Mouse (Mus musculus): Measurements from ENCODE around the gene Lrpprc.

DNA sequence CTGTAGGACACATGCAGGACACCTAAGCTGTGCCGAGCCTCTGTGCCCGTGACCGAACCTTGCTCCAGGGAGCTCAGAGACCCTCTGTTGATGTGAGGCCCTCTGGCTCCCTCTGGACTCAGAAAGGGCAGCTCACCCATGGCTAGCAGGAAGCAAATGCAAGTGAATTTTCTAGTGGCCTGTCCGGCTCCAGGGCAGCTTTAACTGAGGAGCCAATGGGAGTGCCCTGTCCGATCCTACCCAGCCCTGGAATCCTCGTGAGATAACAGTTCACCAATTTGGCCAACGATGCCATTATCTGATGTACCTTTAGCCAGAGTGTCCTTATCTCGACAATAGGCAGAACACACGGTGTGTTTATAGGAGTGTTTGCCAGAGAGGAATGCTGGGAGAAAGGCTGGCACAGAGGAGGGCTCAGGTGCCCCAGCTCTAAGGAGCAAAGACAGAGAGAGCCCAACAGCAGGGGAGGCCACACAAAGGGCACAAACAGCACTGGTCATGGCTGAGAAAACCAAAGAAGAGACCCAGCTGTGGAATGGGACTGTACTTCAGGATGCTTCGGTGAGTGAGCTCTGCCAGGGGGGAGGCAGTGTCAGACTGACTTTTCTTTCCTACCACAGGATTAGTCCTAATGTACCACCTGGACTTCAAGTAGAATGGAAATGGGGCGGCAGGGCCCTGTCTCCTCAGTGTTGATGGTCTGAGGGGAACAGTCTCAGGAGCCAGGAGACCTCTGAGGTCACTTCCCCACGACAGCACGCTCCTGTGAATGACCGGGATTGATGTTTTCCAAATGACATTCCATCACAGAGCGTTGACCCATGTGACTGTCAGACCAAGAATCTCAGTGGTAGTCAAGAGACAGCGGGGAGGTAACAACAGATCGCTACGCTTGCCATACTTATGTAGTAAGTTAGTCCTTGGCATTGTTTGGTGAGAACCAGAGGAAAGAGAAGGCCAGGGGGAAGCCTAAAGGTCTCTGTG lies 107.6 kb downstream of the Lrpprc start, which contains the start of gene Abcg5:
- TF ChIP-seq CTCF (conservative IDR thresholded peaks at IDR 0.05; ENCODE audit: low read length) (no peak), NANOG (IDR thresholded peaks at IDR 0.05; ENCODE audit: borderline replicate concordance, low read length) (no peak)
